Mouse (Mus musculus): ENCODE results near the gene Prdm16. TPM values are rescaled to one million over a fixed set of nuclear protein-coding genes. Genes with fewer than 3 reads are reported as not detected.

The Prdm16 gene
- 10 to 100 TPM in 1 of 2 experiments, 1 to 10 TPM in 1; 9.4 to 11.8 TPM for total RNA-seq (2021)

DNA sequence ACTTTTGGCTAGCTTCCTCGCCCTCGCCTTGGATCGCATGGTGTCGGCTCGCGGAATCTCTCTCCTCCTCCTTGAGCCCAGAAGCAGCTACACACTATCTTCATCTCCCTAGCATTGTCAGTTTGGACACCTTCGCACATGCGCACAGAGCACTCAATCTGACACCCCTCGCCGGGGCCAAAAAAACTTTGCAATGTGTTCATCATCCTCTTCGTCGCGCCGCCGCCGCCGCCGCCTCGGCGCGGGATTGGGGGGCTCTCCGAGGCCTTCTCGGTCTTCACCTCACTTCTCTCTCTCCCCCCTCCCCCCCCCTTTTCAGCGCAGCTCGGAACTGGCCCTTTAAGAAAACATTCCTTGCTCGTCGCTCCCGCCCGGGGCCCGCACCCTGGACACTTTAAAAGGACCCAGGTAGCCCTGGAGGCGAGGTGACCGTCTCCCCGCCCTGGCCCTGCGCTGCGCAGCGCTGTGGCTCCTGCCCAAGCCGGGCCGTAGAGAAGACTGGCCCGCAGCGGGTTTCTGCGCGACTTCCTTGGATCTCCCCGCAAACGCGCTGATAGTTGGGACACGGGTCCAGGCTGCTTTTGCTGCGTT lies at the start of gene Prdm16:
TSS of gene Prdm16 (minus strand) at position 153 of the 591 bp plus-strand sequence.
- DNase-seq = peak in 1 of 2 experiments; percentile 32

DNA sequence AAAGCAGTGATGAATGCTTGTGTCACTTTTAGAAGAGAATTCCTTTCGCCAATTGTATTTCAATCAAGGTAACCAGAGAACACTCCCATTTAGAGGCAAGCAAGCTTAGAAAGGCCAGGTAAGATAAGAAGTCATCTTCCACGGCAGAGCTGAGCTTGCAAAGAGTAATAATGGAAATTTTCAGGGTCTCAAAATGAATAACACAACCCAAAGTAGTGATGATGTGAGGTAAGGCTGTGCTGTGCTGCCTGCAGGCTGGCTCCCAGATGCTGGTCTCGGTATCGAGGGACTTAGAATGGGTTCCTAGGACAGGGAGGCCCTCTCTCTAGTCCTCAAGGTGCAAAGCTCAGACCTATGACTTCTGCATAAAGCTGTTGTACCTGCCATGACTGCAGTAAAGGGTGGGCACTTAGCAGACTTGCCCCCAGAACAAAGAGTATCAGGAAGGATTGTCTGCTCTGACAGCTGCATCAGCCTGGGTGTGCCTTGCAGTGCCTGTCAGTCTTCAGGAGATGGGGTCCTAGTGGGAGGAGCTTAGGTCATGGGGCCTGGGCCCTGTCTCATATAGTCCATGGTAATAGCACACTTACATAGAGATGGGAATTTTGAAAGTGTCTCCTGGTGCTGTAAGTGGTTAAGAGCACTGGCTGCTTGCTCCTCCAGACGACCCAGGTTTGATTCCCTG lies 46.5 kb upstream of the Prdm16 start:
- no peak for DNase-seq

DNA sequence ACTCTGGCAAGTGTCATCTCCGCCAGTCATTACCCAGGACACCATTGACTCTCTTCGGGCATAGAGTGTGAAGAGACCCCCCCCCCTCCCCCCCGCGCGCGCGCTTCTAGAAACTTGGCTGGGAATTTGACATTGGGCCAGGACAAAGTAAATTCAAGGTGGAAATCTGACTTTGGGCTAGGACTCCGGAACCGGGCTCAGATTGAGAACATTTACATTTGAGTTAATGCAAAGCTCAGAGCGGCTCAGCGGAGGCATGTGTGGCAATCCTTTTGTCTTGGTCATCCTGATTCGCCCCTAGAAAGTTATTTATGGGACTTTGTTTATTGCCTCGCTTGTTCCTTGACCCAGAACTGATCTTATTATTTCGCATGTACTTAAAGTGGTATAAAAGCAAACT lies 45.6 kb upstream of the Prdm16 start:
- no peak for DNase-seq

DNA sequence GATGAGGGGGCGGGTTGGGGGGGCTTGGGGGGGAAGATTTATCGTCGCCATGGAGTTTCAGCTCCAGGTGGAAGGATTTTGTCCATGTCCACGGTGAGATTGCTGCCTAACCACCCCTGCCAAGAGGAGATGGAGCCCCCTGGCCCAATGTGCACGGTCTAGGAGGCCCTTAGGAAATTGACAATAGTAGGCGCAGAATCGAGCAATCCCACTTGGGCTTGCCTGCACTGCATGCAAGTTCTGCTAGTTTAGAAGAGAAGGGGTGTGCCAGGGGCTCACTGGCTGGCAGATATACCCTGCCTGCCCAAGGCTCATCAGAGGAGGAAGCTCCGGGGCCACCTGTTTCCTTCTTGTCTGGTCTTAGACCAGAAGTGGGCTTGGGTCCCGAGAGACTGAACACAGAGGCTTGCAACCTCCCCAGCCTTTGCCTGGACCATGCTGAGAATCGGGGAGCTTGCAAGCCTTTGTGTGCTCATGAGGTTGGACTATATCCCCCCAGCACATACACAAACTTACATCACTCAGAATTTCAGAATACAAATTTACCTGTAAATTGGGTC lies 38.8 kb upstream of the Prdm16 start:
- no peak for DNase-seq

DNA sequence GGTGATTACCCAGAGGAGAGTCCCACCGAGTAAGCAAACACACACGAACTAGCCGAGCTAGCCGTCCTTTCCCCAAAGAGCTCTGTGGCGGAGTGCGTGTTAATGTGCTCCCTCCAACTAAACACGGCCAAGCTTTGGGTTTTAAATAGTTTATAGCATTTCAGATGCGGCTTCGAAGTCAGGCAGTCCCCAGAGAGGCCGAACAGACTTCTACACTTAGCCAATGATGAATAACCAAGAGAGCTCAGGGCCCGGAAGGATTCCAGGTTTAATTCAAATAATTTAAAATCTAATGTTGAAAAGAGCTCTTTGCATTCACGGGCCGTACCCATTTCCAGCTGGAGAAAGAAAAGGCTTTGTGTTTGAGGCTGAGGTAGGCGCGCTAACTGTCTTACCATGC lies 38.3 kb upstream of the Prdm16 start:
- DNase-seq = no peak

DNA sequence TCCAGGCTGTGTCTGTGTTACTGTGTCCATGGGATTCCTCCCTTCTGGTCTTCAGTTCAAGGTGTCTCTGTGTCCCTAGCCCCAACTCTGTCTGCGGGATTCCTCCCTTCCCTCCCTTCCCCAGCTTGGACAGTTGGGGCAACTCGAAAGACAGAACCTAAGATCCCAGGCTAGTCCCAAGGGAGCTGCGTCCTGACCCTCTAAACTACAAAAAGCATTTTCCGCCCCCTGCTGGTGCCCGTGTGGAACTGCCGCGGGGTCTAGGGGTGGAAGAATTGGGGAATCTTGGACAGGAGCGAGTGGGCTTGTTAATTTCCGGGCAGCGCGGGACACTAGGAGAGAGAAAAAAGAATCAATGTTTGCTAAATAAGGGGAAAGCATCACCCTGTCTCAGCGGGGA lies 37.9 kb upstream of the Prdm16 start:
- peak; percentile 56 to 60 for DNase-seq

DNA sequence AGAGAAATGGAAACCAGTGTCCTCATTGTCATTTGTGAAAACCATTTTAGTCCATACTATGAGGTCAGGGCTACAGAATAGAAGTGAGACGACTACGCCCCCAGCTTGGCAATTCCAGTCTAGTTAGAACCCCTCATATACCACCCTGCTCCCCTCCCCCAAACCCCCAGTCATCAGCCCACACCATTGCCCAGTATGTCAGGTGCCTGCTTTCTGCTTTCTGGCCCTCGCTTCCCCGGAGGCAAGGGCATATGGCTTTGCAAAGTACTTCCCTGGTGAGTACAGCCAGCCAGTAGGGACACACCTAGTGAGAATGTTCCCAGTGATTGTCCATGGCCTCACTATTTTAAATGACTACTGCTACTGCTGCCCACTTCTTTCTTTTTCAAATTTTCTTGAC lies 37.3 kb upstream of the Prdm16 start:
- DNase-seq = no peak

DNA sequence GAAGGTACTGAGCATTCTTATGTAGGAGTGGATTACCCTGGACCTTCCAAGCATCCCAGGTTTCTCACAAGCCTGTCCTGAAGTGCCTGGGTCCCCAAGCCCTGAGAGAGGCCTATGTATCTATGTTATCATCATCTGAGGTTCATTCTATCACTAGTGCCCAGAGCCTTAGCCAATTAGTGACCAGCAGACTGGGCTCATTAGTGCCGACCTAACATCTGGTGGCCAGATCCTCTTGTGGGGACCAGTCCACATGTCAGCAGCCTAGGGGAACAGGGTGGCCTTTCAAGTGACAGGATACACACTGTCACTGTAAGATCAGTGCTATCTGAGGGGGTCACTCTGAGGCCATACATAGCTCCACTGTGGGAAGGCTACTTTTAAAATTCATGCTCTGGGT lies 35.4 kb upstream of the Prdm16 start:
- DNase-seq = no peak

DNA sequence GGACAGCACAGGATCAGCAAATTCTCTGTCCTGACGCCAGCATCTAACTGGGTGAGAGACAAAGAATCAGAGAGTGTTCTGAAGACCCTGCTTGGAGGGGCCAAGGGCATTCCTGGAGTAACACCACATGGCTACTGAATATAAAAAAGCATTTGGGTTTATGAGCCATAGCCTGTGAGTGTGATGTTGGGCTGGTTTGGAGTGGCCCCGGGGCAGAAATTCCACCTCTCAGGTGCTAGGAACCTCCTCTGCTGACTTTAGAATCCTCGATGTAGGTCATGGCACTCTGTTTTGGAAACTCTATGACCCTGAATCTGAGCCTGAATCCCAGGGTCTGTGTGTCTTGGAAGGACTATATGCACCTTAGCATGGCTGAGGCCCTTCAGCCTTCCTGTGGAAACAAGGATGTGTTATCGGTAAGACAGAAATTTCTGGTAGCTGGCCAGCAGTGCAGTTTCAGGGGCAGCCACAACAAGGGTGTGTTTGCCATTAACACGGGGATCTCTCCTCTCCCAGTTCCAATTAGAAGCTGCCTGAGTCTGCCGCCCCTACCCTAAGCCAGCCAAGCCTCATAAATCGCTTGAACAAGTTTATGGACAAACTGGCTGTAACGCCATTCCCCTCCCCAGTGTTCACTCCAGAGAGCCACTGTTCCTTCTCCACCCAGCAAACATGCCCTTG lies 34.7 kb upstream of the Prdm16 start:
- DNase-seq = no peak

DNA sequence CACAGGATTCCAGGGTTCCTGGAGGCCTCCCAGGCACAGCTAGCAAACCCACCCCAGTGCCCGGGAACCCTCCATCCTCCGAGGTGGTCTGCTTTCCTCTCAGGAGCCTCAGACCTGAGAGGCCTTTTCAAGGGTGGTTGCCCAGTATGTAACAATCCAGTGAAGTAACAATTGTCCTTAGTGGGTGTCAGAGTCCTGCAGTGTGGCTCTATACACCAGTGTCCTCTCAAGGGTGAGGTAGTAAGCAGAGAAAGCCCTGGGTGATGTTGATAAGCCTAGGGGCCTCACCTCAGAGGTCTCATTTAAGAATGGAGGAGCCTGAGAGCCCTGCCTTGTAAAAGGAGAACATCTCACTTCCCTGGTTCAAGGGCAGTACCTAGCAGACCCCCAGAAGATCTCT lies 31.1 kb upstream of the Prdm16 start, which contains the start of gene Actrt2:
TSS of gene Actrt2 (minus strand) at position 101 of the 400 bp plus-strand sequence.
- no peak for DNase-seq

DNA sequence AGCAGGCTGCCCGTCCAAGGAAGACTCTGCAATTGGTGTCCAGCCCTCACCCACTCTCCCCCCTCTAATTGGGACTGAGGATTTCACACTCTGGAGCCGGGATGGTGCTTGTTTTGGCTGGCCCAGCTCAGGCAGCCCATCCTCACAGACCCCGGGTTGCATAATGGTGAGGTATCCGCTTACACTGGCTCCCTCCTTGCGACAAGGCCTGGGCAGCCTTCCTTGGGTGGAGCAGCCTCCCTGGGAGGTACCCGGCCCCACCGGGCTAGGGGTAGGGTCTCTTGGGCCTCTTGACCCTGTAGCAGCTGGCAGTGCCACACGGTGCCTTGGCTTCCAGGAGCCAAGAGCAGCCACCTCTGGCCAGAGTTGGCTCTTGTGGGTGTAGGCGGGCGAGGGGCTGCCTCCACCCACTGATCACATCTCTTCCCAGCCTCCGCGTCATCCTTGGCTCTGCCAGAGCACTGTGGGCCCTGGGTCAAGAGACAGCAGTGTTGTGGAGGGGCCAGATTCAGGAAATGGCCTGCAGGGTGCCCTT lies 26.1 kb upstream of the Prdm16 start:
- DNase-seq = no peak

DNA sequence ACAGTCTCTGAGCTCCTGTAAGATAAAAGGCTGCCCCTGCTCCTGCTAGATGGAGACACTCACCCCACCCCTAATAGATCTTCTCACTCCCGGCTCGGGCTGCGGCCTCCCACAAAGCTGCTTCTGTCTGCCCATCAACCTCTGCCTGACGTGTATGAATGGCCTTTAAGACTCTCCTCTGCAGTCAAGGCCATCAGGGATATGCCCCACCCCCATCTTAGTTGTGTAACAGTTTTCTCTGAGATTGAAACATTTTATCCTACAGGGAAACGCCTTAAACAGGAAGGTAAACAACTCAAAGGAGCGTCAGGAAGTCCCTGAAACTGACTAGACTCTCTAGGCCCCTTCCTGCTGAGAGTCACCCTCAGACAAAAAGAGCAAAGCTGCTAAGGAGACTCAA lies 24.6 kb upstream of the Prdm16 start:
- no peak for DNase-seq

DNA sequence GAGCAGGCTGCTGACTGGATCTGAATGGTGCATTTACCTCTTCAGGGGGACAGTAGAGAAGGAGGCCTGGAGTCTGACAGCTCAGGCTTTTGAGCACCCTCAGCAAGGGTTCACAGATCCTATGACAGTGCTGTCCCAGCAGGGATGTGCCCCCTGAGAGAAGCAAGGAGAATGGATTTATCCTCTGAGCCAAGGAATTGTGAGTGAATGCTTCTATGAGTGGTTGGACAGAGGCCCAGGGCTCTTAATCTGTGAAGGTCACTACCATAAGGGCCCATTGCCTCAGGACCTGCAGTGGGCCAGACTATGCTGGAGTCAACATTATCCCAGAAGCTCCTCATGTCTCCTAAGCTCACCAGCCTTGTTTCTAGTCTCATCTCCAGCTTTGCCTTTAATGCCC lies 23.4 kb upstream of the Prdm16 start:
- no peak for DNase-seq

DNA sequence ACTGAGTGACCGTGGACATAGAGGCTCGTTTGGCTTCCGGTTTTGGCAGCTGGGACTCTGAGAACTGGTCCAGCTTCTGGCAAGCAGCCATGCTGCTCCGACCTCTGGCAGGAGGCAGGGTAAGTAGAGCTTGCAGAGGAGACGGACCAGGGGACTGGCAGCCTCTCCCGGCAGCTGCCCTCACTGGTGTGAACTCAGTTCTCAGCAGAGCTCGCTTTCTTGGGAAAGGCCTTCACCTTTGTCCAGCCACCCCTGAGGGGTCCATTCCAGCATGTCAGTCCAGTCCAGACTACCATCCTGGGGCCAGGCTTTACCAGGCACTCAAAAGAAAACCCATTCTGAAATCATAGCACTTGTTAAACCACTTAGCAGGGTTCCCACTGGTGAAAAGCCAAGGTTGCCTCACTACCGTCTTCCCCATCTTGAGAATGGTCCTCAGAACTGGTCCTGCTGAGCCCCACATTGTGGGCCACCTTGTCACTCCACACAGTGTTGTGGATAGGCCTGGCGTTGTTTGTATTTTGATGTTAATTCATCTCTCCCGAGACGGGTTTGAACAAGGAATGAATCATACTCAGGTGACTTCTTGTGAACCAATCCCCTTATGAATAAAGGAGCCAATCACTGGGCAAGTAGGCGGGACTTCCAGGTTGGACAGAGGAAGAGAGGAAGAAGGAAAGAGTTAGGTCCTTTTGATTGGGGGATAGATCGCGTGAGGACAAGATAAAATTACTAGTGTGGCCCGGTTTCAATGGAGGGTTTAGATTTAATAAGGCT lies 18.6 kb upstream of the Prdm16 start:
- peak in 1 of 2 experiments; percentile 66 for DNase-seq

DNA sequence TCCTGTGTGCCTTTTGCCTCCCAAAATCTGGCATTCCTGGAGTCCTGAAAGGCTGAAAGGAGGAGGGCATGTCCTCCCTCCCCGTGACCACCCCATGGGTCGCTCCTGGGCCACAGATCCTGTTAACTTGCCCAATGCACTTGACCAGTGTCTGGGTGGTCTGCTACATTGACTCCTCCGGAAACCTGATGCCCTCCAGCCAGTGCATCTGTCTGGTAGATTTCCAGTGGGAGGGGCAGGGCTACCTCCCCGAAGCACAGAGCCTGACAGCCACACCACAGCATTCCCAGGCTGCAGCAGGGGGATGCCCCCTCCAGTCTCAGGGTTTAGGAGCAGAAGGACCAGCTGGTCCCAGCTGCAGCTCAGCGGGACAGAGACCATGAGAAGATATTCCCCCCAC lies 15.8 kb upstream of the Prdm16 start:
- DNase-seq = no peak

DNA sequence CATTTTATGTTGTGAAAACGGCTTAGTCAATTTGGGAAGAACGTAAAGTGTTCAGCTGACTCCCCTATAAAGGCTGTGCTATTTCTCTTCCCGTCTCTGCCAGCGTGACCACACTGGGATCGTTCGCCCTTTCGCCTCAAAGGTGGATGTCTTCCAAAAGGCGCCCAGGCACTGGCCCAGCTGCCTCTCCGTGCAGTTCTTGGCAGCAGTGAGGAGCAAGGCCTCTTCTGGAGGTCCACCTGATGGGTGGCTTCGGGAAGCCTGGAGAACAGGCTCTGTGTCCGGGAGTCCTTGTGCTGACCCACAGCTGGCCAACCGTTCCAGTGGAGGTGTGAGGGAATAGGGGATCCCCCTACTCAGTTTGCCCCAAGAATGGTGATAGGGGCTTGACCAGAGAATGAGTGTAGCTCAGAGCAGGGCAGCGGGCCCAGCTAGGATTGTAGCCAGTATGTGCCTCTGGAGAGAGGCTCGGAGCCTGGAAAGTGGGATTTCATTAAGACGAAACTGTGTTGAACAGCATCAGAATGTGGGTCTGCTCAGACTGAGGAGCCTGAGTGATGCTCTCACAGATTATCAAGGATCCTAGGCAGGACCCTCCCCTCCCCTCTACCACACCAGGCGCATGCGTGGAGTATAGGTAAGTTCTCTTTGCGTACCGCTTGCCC lies 12.5 kb upstream of the Prdm16 start:
- DNase-seq = peak in 1 of 2 experiments; percentile 57

DNA sequence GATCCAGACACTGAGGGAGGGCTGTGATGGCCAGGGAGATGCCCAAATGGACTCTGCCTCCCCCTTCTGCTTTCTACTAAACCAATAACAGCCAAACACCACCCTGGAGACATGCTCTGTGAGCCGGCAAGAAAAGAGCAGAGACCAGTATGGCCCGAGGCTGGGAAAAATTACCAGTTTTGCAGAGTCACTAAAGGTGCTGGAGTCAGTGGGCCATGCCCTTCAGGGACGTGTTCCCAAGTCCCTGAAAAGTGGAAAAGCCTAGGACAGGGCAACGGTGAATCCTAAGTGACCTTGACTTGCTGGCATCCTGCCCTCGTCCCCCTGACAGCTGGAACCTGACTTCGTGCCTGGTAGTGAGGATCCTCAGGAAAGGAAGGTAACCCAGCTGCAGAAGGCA lies 5.8 kb upstream of the Prdm16 start:
- DNase-seq = no peak

DNA sequence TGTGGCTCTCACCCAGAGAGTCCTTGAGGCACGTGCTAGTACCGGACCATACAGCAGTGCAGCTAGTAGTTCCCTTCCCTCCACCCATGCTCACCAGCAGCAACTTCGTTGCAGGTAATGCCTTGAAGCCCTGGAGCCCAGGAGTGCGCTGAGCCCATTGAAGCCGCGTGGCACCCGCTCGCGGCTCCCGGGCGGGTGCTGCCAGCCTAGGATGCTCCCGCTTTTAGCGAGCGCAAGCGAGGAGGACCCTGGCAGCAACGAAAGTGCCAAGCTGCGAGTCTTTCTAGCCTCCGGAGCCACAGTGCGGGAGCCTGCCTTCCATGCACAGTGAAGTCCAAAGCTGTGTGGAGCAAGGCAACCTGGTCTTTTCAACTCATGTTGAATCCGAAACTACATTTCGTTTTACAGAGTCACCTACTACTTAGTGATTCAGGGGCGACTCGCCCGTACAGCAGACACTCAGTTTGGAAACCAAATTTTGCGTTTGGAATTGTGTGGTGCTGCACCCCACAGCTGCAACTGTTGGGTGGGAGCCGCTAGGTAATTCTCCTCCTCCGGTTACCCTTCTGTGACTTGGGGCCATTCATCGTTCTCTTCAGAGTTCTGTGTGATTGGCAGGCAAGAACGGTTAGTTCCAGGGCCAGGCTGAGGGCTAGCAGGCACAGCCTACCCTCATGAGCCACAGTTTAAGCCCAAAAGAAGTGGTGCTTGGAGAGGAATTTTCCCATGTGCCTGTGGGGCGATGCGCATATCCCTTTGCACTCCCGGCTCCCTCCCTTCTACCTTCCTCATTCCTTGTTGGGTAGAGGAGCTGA lies 4.8 kb upstream of the Prdm16 start:
- DNase-seq = peak in 1 of 2 experiments; percentile 12

DNA sequence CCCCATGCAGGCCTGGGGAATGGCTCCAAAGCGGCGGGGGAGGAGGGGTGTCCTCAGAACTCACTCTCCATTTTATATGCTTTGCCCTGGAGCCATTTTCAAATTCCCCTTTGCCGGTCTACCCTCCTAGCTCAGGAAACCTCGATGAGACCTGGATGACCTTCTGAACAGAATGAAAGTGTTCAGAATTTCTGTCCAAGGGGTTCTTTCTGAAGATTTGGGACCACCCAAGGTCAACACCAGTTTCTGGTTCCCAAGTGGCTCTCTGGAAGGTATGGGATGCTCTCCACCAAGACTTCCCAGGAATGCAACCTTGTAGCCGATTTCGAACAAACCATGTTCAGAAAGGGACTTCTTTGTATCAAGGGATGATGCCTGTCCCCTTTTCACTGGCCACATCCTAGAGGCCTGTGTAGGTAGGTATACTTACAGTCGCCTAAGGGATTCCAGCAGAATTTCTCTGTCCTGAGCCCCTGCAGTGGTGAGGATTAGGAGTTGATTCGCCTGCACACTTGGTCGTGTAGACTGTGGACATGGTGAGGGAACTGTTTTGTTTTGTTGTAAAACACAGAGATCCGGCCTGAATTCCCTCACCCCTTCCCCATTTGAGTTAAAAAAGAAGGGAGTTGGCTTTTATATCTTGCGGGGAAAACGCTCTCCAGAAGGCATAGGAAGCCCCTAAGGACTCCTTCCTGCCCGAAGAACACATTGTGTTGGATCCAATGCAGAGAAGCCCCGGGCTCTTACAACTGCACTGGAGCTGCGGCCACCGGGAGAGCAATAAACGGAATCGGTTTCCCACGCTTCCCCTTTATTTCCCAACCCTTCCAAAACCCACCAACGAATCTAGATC lies 4.0 kb upstream of the Prdm16 start:
- no peak for DNase-seq

Measured in layer of hippocampus, postnatal 36 days (tissue).